Mouse (Mus musculus) erythroid progenitor cell, adult 5-6 weeks (primary cell): ENCODE data around the gene Endog. TPM values are rescaled to one million over a fixed set of nuclear protein-coding genes. Genes with fewer than 3 reads are reported as not detected.
"Not testable (repeated sequence)": the region's sequence is repeated elsewhere in the genome, so short reads cannot be mapped to it uniquely, and the experiment has no call there.

ENCODE experiments used
- ATAC-seq: replicated peaks from 2 replicates; pipeline ENCODE4 v1.8.0; 2016; ENCODE audit warnings: moderate number of reproducible peaks, mild to moderate bottlenecking, moderate TSS enrichment, inconsistent platforms; ENCODE audit not compliant: poor library complexity, low FRiP score, severe bottlenecking
- total RNA-seq, 2 experiments: library from RNA; stranded (forward) in 1 of 2; stranded (reverse) in 1 of 2; fragments of 150-400 nt in 1 of 2; fragments of 186-747, 209-891 nt in 1 of 2; gene quantifications; 2 replicates each; pipeline versions ENCODE4 v1.2.3 to v1.2.4; 2015 to 2017; ENCODE audit warnings: low replicate concordance in 2 of 2

Gene Endog
- total RNA-seq (2015; ENCODE audit: low replicate concordance): not detected in 2 replicates
- 1.7 TPM in 1 of 2 replicates, not detected in the other for total RNA-seq (2017; ENCODE audit: low replicate concordance)

DNA sequence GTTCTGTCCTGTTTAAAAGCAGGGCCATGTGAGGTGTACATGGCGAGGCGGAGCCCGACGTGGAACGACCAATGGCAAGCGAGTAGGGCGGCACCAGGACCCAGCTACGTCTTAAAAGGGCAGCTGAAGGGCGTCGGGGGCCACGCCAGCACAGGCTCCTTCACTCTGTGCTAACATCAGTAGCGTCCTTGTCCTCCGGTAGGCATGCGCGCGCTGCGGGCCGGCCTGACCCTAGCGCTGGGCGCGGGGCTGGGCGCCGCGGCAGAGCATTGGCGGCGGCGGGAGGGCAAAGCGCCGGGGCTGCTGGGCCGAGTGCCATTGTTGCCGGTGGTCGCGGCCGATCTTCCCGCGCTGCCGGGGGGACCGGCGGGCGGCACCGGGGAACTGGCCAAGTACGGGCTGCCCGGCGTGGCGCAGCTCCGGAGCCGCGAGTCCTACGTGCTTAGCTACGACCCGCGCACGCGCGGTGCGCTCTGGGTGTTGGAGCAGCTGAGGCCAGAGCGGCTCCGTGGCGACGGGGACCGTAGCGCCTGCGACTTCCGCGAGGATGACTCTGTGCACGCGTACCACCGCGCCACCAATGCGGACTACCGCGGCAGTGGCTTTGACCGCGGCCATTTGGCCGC lies at the start of gene Endog:
TSS of gene Endog (plus strand) at position 123 of the 626 bp plus-strand sequence.
- peak; percentile 65 for ATAC-seq

GRCm38 (mm10) chr2:30122766-30123165 lies 48.5 kb upstream of the Endog start:
- ATAC-seq: no peak

DNA sequence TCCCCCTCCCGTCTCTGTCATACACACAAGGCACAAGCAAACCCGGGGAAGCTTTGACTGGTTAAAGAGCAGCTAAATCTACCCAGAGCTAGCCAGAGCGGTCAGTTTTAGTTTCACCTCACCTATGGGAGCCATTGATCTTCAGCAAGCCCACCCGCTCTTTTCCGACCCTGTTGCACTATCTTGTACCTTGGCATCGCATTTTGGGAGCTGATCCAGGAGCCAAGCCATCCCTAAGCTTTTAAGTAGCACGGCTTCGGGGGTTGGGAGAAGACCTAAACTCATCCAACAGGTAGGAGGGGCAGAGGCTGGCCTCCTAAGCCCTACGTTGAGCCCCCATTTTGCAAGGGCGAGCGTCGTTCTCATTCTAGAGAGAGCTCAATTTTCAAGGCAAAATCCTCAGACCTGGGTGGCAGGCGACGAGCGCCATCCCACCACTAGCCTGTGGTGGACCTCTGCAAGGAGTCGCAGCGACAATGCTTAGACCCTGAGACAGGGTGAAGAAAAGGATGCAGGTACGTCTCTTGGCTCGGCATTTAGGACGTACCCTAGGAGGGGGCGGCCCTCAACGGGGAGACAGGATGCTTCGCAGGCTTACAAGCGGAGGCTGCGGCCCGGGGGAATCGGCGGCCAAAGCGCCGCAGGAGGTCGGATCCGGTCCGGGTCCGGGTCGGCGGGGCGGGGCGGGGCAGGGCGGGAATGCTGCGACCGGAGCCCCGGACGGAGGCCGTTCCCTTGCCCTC lies 47.4 kb upstream of the Endog start:
- ATAC-seq: peak; percentile 11; the same call in 1 of the 2 replicates

GRCm38 (mm10) chr2:30124472-30125274 lies 46.6 kb upstream of the Endog start, which contains the start of gene Zer1:
Zer1 (minus strand) TSS chr2:30124585.
- ATAC-seq: peak; percentile 92

DNA sequence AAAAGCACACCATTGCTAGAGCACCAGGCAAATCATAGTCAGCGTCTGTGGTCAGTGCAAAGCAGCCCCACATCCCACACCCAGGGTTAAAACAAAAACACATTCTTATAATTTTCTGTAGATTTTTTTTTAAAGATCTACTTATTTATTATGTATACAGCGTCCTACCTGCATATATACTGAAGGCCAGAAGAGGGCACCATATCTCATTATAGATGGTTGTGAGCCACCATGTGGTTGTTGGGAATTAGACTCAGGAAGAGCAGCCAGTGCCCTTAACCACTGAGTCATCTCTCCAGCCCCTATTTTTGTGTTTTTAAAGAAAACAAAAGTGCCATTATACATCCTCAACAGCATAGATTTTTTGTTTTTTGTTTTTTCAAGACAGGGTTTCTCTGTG lies 42.5 kb upstream of the Endog start:
- ATAC-seq: no peak

DNA sequence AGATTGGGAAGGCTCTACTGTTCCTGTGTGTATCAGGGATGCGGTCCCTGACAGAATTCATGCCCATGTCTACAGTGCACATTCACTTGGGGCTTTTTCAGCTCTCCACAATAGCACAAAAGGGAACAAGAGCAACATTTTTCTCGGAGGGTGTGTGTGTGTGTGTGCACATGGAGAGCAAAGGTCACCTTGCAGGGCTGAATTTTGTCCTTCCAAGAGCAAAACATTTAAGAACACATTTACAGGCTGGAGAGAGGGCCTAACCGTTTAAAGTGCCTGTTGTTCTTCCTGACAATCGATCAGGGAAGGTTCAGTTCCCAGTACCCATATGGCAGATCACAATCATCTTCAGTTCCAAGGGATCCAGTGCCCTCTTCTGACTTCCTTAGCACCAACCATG lies 41.1 kb upstream of the Endog start:
- no peak for ATAC-seq

- not testable (repeated sequence) for ATAC-seq
These were observed 40.1 kb upstream of the Endog start for GRCm38 (mm10) chr2:30131240-30131639.

GRCm38 (mm10) chr2:30132801-30133612 lies 38.3 kb upstream of the Endog start:
- no peak; the same call in none of the 2 replicates for ATAC-seq

- peak; percentile 93 for ATAC-seq
These were observed 37.5 kb upstream of the Endog start, which contains the start of gene Tbc1d13 for GRCm38 (mm10) chr2:30133613-30134377. Tbc1d13 (plus strand) TSS chr2:30133746.

GRCm38 (mm10) chr2:30134378-30134711 lies 36.9 kb upstream of the Endog start:
- no peak for ATAC-seq

DNA sequence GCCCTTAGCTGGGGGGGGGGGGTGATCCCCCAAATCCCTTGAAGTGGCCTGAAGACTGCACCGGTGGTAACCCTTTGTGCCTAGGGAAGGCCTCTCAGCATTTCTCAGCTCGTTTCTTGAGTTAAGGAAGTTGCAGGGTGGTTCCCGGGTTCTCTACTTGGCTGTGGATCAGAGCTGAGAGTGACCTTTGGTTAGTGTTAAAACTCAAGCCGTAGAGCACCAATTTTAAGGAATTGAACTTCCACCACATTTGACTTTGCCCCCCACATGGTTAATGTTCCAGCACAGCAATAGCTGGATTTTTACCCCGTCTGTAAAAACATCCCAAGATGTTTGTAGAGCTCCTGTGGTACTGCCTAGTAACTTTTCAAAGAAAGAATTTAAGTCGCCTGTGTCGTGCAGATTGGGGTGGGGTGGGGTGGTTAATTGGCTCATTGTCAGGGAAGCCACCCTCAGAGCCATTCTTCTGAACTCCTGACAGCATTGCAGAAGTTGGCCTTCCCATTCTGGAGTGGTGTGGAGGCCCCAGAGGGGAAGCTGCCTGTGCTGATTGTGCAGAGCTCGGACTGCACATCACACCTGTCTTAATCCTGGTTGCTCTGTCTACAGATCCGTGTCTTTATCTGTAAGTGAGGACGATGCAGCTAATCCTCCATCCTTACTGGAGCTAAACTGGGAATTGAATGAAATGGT lies 36.2 kb upstream of the Endog start:
- ATAC-seq: no peak

DNA sequence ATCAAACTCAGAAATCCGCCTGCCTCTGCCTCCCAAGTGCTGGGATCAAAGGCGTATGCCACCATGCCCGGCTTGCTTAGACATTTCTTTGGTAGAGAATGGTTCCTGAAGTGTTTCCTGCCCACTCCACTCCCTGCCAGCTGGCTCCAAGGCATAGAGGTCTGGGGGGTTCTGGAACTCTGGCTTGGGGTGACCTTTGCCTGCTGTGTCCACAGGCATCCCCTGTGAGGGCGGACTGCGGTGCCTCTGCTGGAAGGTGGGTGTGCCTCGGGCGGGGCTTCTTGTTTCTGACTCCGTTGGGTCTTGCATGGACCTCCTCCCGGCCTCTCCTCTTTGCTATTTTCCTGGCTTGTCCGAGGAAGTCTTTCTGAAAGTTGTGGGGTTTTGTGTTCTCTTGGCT lies 34.8 kb upstream of the Endog start:
- no peak for ATAC-seq

DNA sequence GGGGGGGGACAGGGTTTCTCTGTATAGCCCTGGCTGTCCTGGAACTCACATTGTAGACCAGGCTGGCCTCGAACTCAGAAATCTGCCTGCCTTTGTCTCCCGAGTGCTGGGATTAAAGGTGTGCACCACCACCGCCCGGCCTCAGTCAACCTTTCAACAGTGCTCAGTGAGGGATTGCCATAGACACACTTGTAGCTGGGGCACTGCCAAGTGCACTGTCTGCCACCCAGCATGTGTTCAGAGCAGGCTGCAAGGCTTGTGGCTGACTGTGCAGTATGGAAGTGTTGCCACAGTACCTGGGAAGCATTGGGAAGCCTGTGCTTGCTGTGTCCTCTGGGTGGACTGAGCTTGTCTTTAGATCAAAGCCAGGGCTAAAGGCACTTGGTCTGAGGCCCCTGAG lies 31.3 kb upstream of the Endog start:
- not testable (repeated sequence) for ATAC-seq

DNA sequence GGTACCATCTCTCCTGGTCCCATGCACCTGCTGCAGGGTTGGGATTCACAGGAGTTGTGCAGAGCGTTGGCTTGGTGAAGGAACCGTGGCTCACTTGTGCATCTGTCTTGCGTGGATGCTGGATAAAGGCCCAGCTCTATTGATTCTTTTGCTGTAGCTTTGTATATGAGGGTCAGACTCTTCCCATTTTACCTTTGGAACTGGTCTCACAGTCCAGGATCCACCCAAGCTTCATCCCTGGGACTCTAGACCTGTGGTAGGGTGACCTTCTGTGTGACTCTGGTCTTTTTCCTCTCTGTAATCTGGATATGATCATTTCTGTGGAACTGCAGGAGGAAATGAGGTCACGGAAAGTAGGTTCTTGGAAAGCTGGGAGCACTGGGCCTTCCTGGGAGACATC lies 26.9 kb upstream of the Endog start:
- ATAC-seq: no peak

GRCm38 (mm10) chr2:30147466-30147865 lies 23.8 kb upstream of the Endog start:
- ATAC-seq: no peak

- ATAC-seq: no peak
These were observed 19.5 kb upstream of the Endog start for GRCm38 (mm10) chr2:30151840-30152239.

DNA sequence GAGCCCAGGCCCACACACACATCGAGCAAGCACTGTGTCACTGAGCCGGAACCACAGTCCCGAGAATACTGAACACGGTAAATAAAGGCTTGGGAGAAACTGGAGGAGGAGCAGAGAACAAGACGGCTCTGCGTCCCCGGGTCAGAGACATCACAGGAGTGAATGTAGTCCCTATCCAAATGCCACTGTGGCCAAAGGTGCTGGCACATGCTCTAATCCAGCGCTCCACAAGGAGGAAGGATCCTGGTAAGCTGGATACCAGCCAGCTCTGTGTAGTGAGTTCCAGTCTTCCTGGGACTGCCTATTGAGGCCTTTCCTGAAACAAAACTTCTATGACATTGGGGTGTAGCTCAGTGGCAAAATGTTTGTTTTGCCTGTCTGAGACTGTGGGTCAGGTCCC lies 18.7 kb upstream of the Endog start:
- ATAC-seq: no peak

- not testable (repeated sequence) for ATAC-seq
These were observed 11.4 kb upstream of the Endog start for GRCm38 (mm10) chr2:30159871-30160270.
